ENCODE assay signal across 19 mouse cellular contexts in the genomic region with DNA sequence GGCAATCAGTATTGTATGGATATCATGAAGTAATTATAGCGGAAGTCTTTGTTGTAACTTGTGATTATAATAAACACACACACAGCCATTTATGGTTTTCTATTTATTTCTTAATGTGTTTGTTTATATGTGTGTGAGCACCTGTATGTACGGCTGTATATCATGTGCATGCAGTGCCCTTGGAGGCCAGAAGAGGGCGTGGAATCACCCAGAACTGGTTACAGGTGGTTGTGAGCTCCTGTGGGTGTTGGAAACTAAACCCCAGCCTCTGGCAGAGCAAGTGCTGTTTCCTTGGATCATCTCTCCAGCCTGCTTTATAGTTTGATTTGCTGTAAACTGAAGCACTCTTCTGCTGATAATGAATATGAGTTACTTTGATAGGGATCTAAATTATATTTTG. TPM values are rescaled to one million over a fixed set of nuclear protein-coding genes. Genes with fewer than 3 reads are reported as not detected.
A peak's percentile ranks its signal among the peaks of the same experiment; 100 is the strongest.
DNase-seq lines count a peak whose midpoint lies in the region; TF ChIP-seq lines count a peak whose summit lies in the region.
"Had no signal": no experiment of that assay in that cellular context is flagged by ENCODE, and none has a peak within 500 bp of the region (broad histone marks: within the 10 kb centered on the region; RNA-seq: fewer than 3 reads in every experiment).

No protein-coding gene starts in this region.

- intact Hi-C loops in heart, postnatal 36 days (cut with DNase I): no loop called here

- H3K9me3 ChIP-seq in CH12.LX (replicated peaks; ENCODE audit: low read length): peaks cover 3% of the 10 kb centered on the region
- H3K9me3 ChIP-seq: midbrain, embryonic 15.5 days had no signal

- no peaks in the 10 kb centered on the region for H3K79me2 ChIP-seq in CH12.LX (replicated peaks; ENCODE audit: control insufficient read depth, extremely low read depth, insufficient read depth, poor library complexity, severe bottlenecking)

- no peak overlapping the region for H3K4me2 ChIP-seq in CH12.LX (ENCODE audit: insufficient read depth, low read depth, poor library complexity, severe bottlenecking)
- H3K4me2 ChIP-seq: embryonic facial prominence, embryonic 13.5 days; midbrain, embryonic 15.5 days; neural tube, embryonic 15.5 days had no signal

- no peaks in the 10 kb centered on the region for H3K27me3 ChIP-seq in CH12.LX (replicated peaks)
- H3K27me3 ChIP-seq: embryonic facial prominence, embryonic 13.5 days; midbrain, embryonic 15.5 days; neural tube, embryonic 15.5 days had no signal

- 0 out of 2 replicates have a peak, but pooled peaks have one; percentile 11 for TF ChIP-seq CTCF in lung, adult 2 months (IDR thresholded peaks at IDR 0.05; ENCODE audit: insufficient read depth, low read length)
- TF ChIP-seq CTCF in CH12.LX (conservative IDR thresholded peaks at IDR 0.05 in 1 of 2, IDR thresholded peaks at IDR 0.05 in 1 of 2; ENCODE audit: low read depth in 2 of 2, low read length in 2 of 2): peak; percentile 8 to 30; a peak in 2 of 4 replicates
- TF ChIP-seq CTCF in bone marrow, adult 2 months (IDR thresholded peaks at IDR 0.05; ENCODE audit: control insufficient read depth, insufficient read depth, low read length): peak; percentile 25; the same call in 1 of the 2 replicates

- in situ Hi-C loops in CH12.LX (cut with MboI; ENCODE audit: low pct_ligation_motif_present, low pct_unique_long_range_greater_than_20kb, low sequenced_read_pairs): no loop called here

- H3K4me1 ChIP-seq in lung, adult 2 months (ENCODE audit: control insufficient read depth, insufficient read depth, low read length): no peaks in the 10 kb centered on the region
- no peaks in the 10 kb centered on the region for H3K4me1 ChIP-seq in CH12.LX (ENCODE audit: control insufficient read depth in 1 of 2, insufficient read depth in 2 of 2)
- H3K4me1 ChIP-seq in bone marrow, adult 2 months (ENCODE audit: control insufficient read depth, insufficient read depth, low read length): no peaks in the 10 kb centered on the region; the same call in 1 of the 2 replicates
- H3K4me1 ChIP-seq: embryonic facial prominence, embryonic 13.5 days; midbrain, embryonic 15.5 days; neural tube, embryonic 15.5 days had no signal

- H3K9ac ChIP-seq in CH12.LX (ENCODE audit: insufficient read depth, low read depth): no peak overlapping the region
- H3K9ac ChIP-seq: embryonic facial prominence, embryonic 13.5 days; midbrain, embryonic 15.5 days; neural tube, embryonic 15.5 days had no signal

- dilution Hi-C loops in CH12.LX (cut with MboI; ENCODE audit: extremely low pct_ligation_motif_present, extremely low pct_unique_long_range_greater_than_20kb, low sequenced_read_pairs): no loop called here

- no peak for TF ChIP-seq POLR2A in lung, adult 2 months (IDR thresholded peaks at IDR 0.05; ENCODE audit: borderline replicate concordance, extremely low read depth, low read depth, low read length)
- no peak for TF ChIP-seq POLR2A in CH12.LX (IDR thresholded peaks at IDR 0.05; ENCODE audit: low read depth, low read length)
- TF ChIP-seq POLR2A in bone marrow, adult 2 months (IDR thresholded peaks at IDR 0.05; ENCODE audit: borderline replicate concordance, control insufficient read depth, low read depth, low read length): no peak

- no peak overlapping the region for H3K4me3 ChIP-seq in lung, adult 2 months (replicated peaks; ENCODE audit: extremely low read depth, low read depth, low read length)
- no peak overlapping the region for H3K4me3 ChIP-seq in CH12.LX (replicated peaks in 1 of 3; ENCODE audit: low read depth in 2 of 3, low read length in 2 of 3, poor library complexity in 1 of 3)
- H3K4me3 ChIP-seq in bone marrow, adult 2 months (replicated peaks; ENCODE audit: control insufficient read depth, low read depth, low read length): no peak overlapping the region
- H3K4me3 ChIP-seq: embryonic facial prominence, embryonic 13.5 days; midbrain, embryonic 15.5 days; neural tube, embryonic 15.5 days had no signal

- no peak for TF ChIP-seq EP300 in CH12.LX (IDR thresholded peaks at IDR 0.05; ENCODE audit: low read length)

- WGBS in lung, adult 2 months: 59% methylated on average over 3 of the region's 3 CpGs
- 73% methylated on average over 3 of the region's 3 CpGs for WGBS in bone marrow, adult 2 months

- TF ChIP-seq RAD21 in CH12.LX (IDR thresholded peaks at IDR 0.05; ENCODE audit: low read depth, low read length): no peak

- no peak overlapping the region for H3K27ac ChIP-seq in CH12.LX (ENCODE audit: insufficient read depth, low read depth)
- no peak overlapping the region for H3K27ac ChIP-seq in bone marrow, adult 2 months (ENCODE audit: control insufficient read depth, insufficient read depth, low read depth, low read length, poor library complexity)
- H3K27ac ChIP-seq: embryonic facial prominence, embryonic 13.5 days; midbrain, embryonic 15.5 days; neural tube, embryonic 15.5 days had no signal

- no peaks in the 10 kb centered on the region for H3K36me3 ChIP-seq in CH12.LX (replicated peaks in 1 of 2; ENCODE audit: control insufficient read depth in 1 of 2, insufficient read depth in 1 of 2, low read length in 1 of 2)

- DNase-seq in heart, adult 11 months: peak; percentile 35
- DNase-seq in heart, adult 18-20 months: no peak
- DNase-seq in lung, adult 2 months: no peak
- DNase-seq in lung, postnatal 25 days (ENCODE audit: low spot score): no peak
- no peak for DNase-seq in CH12.LX (ENCODE audit: extremely low read depth)
- no peak for DNase-seq in heart, postnatal 36 days
- no peak for DNase-seq in urinary bladder, postnatal 36 days (ENCODE audit: low spot score in 2 of 2)
- DNase-seq: adrenal gland, postnatal 25 days; cerebellum, adult 8-10 months; right cerebral cortex, postnatal 14 days had no signal

TF ChIP-seq in CH12.LX, 34 proteins besides CTCF, POLR2A, EP300 and RAD21:
- TF ChIP-seq POLR2AphosphoS2 (IDR thresholded peaks at IDR 0.05; ENCODE audit: low read depth, low read length): no peak

RNA-seq across cellular contexts. Expression of a gene that starts 15.2 kb away (rescaled TPM):
- total RNA-seq in heart, adult 18-20 months (2021): under 1 TPM; 0.30 to 0.57 TPM
- 1.2 and 1.7 TPM in 2 replicates for polyA plus RNA-seq in lung, adult 2 months (2012; rRNA removed)
- total RNA-seq in CH12.LX (2012; rRNA removed) (2.1 and 3.4 TPM in 2 replicates), CH12.LX (2014; rRNA removed) (6.2 and 6.8 TPM in 2 replicates)
- 5.7 and 6.1 TPM in 2 replicates for polyA plus RNA-seq in CH12.LX (2012; ENCODE audit: insufficient read length, low read depth)
- not detected in 2 replicates for polyA plus RNA-seq in bone marrow, adult 2 months (2011; ENCODE audit: insufficient read depth, insufficient read length, low replicate concordance, missing spikeins)
- under 1 TPM; 0.50 to 0.84 TPM for total RNA-seq in heart, postnatal 36 days (2021)

RNA-seq across cellular contexts. Expression of a gene that starts 15.2 kb away (rescaled TPM):
- not detected for total RNA-seq in heart, adult 18-20 months (2021)
- polyA plus RNA-seq in lung, adult 2 months (2012; rRNA removed): not detected in 2 replicates
- total RNA-seq in CH12.LX (2012; rRNA removed): not detected in 2 replicates
- not detected in 2 replicates for total RNA-seq in CH12.LX (2014; rRNA removed)
- polyA plus RNA-seq in CH12.LX (2012; ENCODE audit: insufficient read length, low read depth): not detected in 2 replicates
- not detected in 2 replicates for polyA plus RNA-seq in bone marrow, adult 2 months (2011; ENCODE audit: insufficient read depth, insufficient read length, low replicate concordance, missing spikeins)
- not detected for total RNA-seq in heart, postnatal 36 days (2021)
- total RNA-seq: adrenal gland, postnatal 25 days; hematopoietic stem cell, adult 5-6 weeks had no signal
- polyA plus RNA-seq: embryonic facial prominence, embryonic 13.5 days; kidney, embryonic 16.5 days; liver, embryonic 16.5 days; midbrain, embryonic 15.5 days; neural tube, embryonic 15.5 days; stomach, embryonic 16.5 days had no signal

RNA-seq across cellular contexts. Expression of a gene that starts 18.0 kb away (rescaled TPM):
- 10 to 100 TPM; 13.5 to 14.9 TPM for total RNA-seq in heart, adult 18-20 months (2021)
- polyA plus RNA-seq in lung, adult 2 months (2012; rRNA removed): 1.4 and 2.0 TPM in 2 replicates
- total RNA-seq in CH12.LX (2012; rRNA removed) (not detected in 2 replicates), CH12.LX (2014; rRNA removed) (not detected in 2 replicates)
- polyA plus RNA-seq in CH12.LX (2012; ENCODE audit: insufficient read length, low read depth): not detected in 2 replicates
- 0.32 and 0.45 TPM in 2 replicates for polyA plus RNA-seq in bone marrow, adult 2 months (2011; ENCODE audit: insufficient read depth, insufficient read length, low replicate concordance, missing spikeins)
- 10 to 100 TPM; 11.9 to 12.5 TPM for total RNA-seq in heart, postnatal 36 days (2021)
- total RNA-seq: granulocyte monocyte progenitor cell, adult 5-6 weeks; hematopoietic stem cell, adult 5-6 weeks had no signal

RNA-seq across cellular contexts. Expression of a gene that starts 41.8 kb away (rescaled TPM):
- total RNA-seq in heart, adult 18-20 months (2021): 1 to 10 TPM; 5.8 to 6.7 TPM
- polyA plus RNA-seq in lung, adult 2 months (2012; rRNA removed): 11.7 and 21.1 TPM in 2 replicates
- 4.0 and 7.3 TPM in 2 replicates for total RNA-seq in CH12.LX (2012; rRNA removed)
- total RNA-seq in CH12.LX (2014; rRNA removed): 9.2 and 12.6 TPM in 2 replicates
- 4.0 and 5.2 TPM in 2 replicates for polyA plus RNA-seq in CH12.LX (2012; ENCODE audit: insufficient read length, low read depth)
- 1.9 and 4.7 TPM in 2 replicates for polyA plus RNA-seq in bone marrow, adult 2 months (2011; ENCODE audit: insufficient read depth, insufficient read length, low replicate concordance, missing spikeins)
- total RNA-seq in heart, postnatal 36 days (2021): 1 to 10 TPM; 8.9 to 9.7 TPM

RNA-seq across cellular contexts. Expression of a gene that starts 41.8 kb away (rescaled TPM):
- 10 to 100 TPM; 84.9 to 95.1 TPM for total RNA-seq in heart, adult 18-20 months (2021)
- 16.9 and 28.1 TPM in 2 replicates for polyA plus RNA-seq in lung, adult 2 months (2012; rRNA removed)
- total RNA-seq in CH12.LX (2012; rRNA removed) (3.6 and 5.2 TPM in 2 replicates), CH12.LX (2014; rRNA removed) (5.7 and 6.2 TPM in 2 replicates)
- polyA plus RNA-seq in CH12.LX (2012; ENCODE audit: insufficient read length, low read depth): 15.4 and 18.3 TPM in 2 replicates
- polyA plus RNA-seq in bone marrow, adult 2 months (2011; ENCODE audit: insufficient read depth, insufficient read length, low replicate concordance, missing spikeins): 22.6 and 65.3 TPM in 2 replicates
- 10 to 100 TPM; 81.3 to 92.5 TPM for total RNA-seq in heart, postnatal 36 days (2021)

Comparison
In these comparisons a context has a peak if more than half of its experiments do, and no peak if none do; other contexts are left out.
1. RNA of a gene that starts 18.0 kb away (total RNA-seq): 13.5 to 14.9 TPM in heart, adult 18-20 months and 11.9 to 12.5 TPM in heart, postnatal 36 days; not detected in CH12.LX; every median in the first group is over 10 times any median in the second.
2. Peak in every context shown above with its lines, with median percentiles within 50 percentile points of each other: CTCF ChIP-seq.